Mouse (Mus musculus): ENCODE data around the gene Scn2b.

DNA sequence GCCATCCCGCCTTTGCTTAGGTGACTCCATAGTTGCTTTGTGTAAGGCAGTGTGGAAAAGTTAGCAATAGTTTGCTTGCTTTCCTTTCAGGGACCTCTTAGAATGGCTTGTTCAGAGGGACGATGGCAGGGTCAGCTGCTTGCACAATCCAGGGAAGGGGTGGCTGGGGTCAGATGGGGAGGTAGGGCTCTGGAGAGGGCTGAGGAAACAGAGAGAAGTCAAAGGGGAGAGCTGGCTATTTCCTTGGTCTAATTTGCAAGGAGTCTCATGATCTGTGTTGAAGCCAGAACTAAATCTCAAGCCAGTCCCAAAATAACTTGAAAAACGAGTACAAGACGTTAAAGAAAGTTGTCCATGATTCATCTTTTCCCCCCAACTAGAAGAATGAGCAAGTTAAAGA, 24.9 kb upstream of the Scn2b start:
- no peak for TF ChIP-seq CTCF (IDR thresholded peaks at IDR 0.05; ENCODE audit: low read depth)
- no peak for TF ChIP-seq EP300 (optimal IDR thresholded peaks at IDR 0.05)

Measured in stomach, postnatal 0 days (tissue).